Mouse (Mus musculus): ENCODE measurements around the gene Dact2. TPM values are rescaled to one million over a fixed set of nuclear protein-coding genes. Genes with fewer than 3 reads are reported as not detected.

Gene Dact2
- polyA plus RNA-seq, 1 experiment from 2014 or later: 2.0 TPM

GRCm38 (mm10) chr17:14221893-14222615 is 17.9 kb upstream of the Dact2 start:
- H3K9me3 ChIP-seq (replicated peaks; ENCODE audit: control insufficient read depth, low read length, poor library complexity, severe bottlenecking): no peaks in the 10 kb centered on the region
- peak; percentile 33; the same call in 1 of the 2 replicates for ATAC-seq
- H3K27me3 ChIP-seq (ENCODE audit: control insufficient read depth, insufficient read depth, low read depth, low read length): no peaks in the 10 kb centered on the region
- H3K4me2 ChIP-seq (ENCODE audit: low read length): no peak overlapping the region
- H3K4me1 ChIP-seq (ENCODE audit: control insufficient read depth, insufficient read depth, low read length): no peaks in the 10 kb centered on the region
- H3K27ac ChIP-seq (ENCODE audit: low read length): no peak overlapping the region
- no peak overlapping the region for H3K4me3 ChIP-seq (ENCODE audit: low read depth, low read length)
- no peak overlapping the region for H3K9ac ChIP-seq (ENCODE audit: low read depth, low read length)
- H3K36me3 ChIP-seq (ENCODE audit: control insufficient read depth, insufficient read depth, low read length): no peaks in the 10 kb centered on the region
- 24% methylated on average over 10 of the region's 11 CpGs for WGBS

- H3K4me1 ChIP-seq (ENCODE audit: control insufficient read depth, insufficient read depth, low read length): no peaks in the 10 kb centered on the region
- no peaks in the 10 kb centered on the region for H3K36me3 ChIP-seq (ENCODE audit: control insufficient read depth, insufficient read depth, low read length)
- H3K4me3 ChIP-seq (ENCODE audit: low read depth, low read length): no peak overlapping the region
- no peak for ATAC-seq
- no peaks in the 10 kb centered on the region for H3K27me3 ChIP-seq (ENCODE audit: control insufficient read depth, insufficient read depth, low read depth, low read length)
- no peak overlapping the region for H3K4me2 ChIP-seq (ENCODE audit: low read length)
- no peaks in the 10 kb centered on the region for H3K9me3 ChIP-seq (replicated peaks; ENCODE audit: control insufficient read depth, low read length, poor library complexity, severe bottlenecking)
- no peak overlapping the region for H3K9ac ChIP-seq (ENCODE audit: low read depth, low read length)
- no peak overlapping the region for H3K27ac ChIP-seq (ENCODE audit: low read length)
- WGBS: 65% methylated on average over 7 of the region's 7 CpGs
These were observed 16.6 kb upstream of the Dact2 start for GRCm38 (mm10) chr17:14220606-14221202.

DNA sequence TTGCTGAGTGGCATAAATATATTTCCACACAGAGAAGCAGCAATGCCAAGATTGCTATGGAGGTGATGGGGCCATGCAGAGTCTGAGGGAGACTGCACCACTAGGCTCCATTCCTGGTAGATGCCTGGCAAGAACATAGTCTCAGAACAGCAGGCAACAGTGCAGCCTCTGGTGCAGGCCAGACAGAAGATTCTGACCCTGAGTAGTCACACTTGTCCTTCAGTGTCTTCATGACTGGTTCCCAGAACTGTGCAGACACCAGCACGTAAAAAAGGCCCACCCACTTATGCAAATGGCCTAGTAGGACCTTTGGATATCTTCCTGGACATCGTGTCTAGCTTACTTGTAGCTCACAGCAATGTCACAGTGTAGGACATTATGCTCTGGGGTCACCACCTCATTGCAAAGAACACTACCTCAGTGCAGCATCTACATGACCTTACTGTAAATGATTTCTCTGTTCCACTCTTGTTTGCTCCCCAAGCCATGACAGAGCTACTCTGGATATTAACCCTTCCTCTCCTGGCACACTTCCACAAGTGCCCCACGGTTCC is 9.9 kb upstream of the Dact2 start:
- no peak overlapping the region for H3K4me3 ChIP-seq (ENCODE audit: low read depth, low read length)
- no peaks in the 10 kb centered on the region for H3K4me1 ChIP-seq (ENCODE audit: control insufficient read depth, insufficient read depth, low read length)
- no peak overlapping the region for H3K4me2 ChIP-seq (ENCODE audit: low read length)
- no peak overlapping the region for H3K9ac ChIP-seq (ENCODE audit: low read depth, low read length)
- H3K27ac ChIP-seq (ENCODE audit: low read length): no peak overlapping the region
- ATAC-seq: no peak
- 69% methylated on average over 3 of the region's 3 CpGs for WGBS
- H3K27me3 ChIP-seq (ENCODE audit: control insufficient read depth, insufficient read depth, low read depth, low read length): no peaks in the 10 kb centered on the region
- no peaks in the 10 kb centered on the region for H3K36me3 ChIP-seq (ENCODE audit: control insufficient read depth, insufficient read depth, low read length)
- H3K9me3 ChIP-seq (replicated peaks; ENCODE audit: control insufficient read depth, low read length, poor library complexity, severe bottlenecking): no peaks in the 10 kb centered on the region

- Histone ChIP-seq H3K4me1 (ENCODE audit: control insufficient read depth, insufficient read depth, low read length) (no peaks in the 10 kb centered on the region), H3K27ac (ENCODE audit: low read length) (no peak overlapping the region), H3K9me3 (replicated peaks; ENCODE audit: control insufficient read depth, low read length, poor library complexity, severe bottlenecking) (no peaks in the 10 kb centered on the region), H3K9ac (ENCODE audit: low read depth, low read length) (no peak overlapping the region), H3K36me3 (ENCODE audit: control insufficient read depth, insufficient read depth, low read length) (no peaks in the 10 kb centered on the region), H3K4me2 (ENCODE audit: low read length) (no peak overlapping the region), H3K4me3 (ENCODE audit: low read depth, low read length) (no peak overlapping the region), H3K27me3 (ENCODE audit: control insufficient read depth, insufficient read depth, low read depth, low read length) (no peaks in the 10 kb centered on the region)
- no peak for ATAC-seq
- WGBS: 66% methylated on average over 7 of the region's 7 CpGs
These were observed 8.7 kb upstream of the Dact2 start for GRCm38 (mm10) chr17:14212796-14213195.

DNA sequence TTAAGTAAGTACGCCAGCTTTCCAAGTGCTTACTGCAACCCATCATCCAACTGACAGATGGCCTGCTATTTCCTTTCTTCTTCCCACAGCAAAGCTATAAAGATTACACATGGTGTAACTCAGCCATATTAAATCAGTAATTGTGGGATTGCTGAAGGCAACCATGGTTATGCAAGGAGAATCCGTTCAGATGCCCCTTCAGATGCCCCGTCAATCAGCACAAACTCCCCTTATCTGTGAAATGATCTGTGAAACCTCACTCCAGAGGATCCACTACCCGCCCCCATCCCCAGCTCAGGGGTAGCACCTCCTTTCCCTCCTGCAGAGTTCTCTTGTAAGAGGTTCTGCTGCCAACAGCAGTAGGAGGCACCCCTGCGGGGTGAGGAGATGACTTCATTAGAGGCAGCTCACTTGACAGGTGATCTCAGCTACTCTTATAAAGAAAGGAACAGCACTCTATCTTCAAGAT is 3.0 kb upstream of the Dact2 start:
- no peak for ATAC-seq
- Histone ChIP-seq H3K4me3 (ENCODE audit: low read depth, low read length) (no peak overlapping the region), H3K4me2 (ENCODE audit: low read length) (no peak overlapping the region), H3K27me3 (ENCODE audit: control insufficient read depth, insufficient read depth, low read depth, low read length) (peaks cover 13% of the 10 kb centered on the region), H3K27ac (ENCODE audit: low read length) (no peak overlapping the region), H3K4me1 (ENCODE audit: control insufficient read depth, insufficient read depth, low read length) (peaks cover 13% of the 10 kb centered on the region; the same call in 1 of the 2 replicates), H3K9me3 (replicated peaks; ENCODE audit: control insufficient read depth, low read length, poor library complexity, severe bottlenecking) (no peaks in the 10 kb centered on the region), H3K36me3 (ENCODE audit: control insufficient read depth, insufficient read depth, low read length) (no peaks in the 10 kb centered on the region), H3K9ac (ENCODE audit: low read depth, low read length) (no peak overlapping the region)
- WGBS: 23% methylated on average over 5 of the region's 5 CpGs

DNA sequence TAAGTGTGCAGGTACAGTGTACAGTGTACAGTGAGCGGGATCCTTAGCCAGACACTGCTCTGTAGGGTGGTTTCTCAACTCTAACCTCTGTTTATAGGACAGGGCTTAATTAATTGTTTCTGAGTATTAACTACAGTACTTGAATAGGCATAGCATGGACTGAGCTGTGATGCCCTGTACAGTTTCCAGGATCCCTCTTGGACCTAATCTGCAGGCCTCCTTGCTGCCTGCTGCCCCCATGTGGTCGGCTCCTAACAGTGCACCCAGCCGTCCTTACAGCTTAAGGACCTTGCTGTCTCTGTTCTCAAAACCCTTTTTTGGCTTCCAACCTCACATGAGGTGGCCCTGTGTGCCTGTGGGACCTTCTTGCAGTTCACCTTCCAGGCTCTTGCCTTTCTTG is 2.0 kb upstream of the Dact2 start:
- H3K36me3 ChIP-seq (ENCODE audit: control insufficient read depth, insufficient read depth, low read length): no peaks in the 10 kb centered on the region
- no peaks in the 10 kb centered on the region for H3K9me3 ChIP-seq (replicated peaks; ENCODE audit: control insufficient read depth, low read length, poor library complexity, severe bottlenecking)
- 32% methylated on average over 3 of the region's 3 CpGs for WGBS
- ATAC-seq: peak; percentile 15
- H3K4me2 ChIP-seq (ENCODE audit: low read length): no peak overlapping the region
- H3K4me1 ChIP-seq (ENCODE audit: control insufficient read depth, insufficient read depth, low read length): peaks cover 19% of the 10 kb centered on the region; the same call in 1 of the 2 replicates
- no peak overlapping the region for H3K9ac ChIP-seq (ENCODE audit: low read depth, low read length)
- peaks cover 22% of the 10 kb centered on the region for H3K27me3 ChIP-seq (ENCODE audit: control insufficient read depth, insufficient read depth, low read depth, low read length)
- no peak overlapping the region for H3K4me3 ChIP-seq (ENCODE audit: low read depth, low read length)
- H3K27ac ChIP-seq (ENCODE audit: low read length): no peak overlapping the region

- no peak for ATAC-seq
- Histone ChIP-seq H3K4me2 (ENCODE audit: low read length) (no peak overlapping the region), H3K9ac (ENCODE audit: low read depth, low read length) (no peak overlapping the region), H3K4me3 (ENCODE audit: low read depth, low read length) (no peak overlapping the region), H3K4me1 (ENCODE audit: control insufficient read depth, insufficient read depth, low read length) (peaks cover 19% of the 10 kb centered on the region; the same call in 1 of the 2 replicates), H3K36me3 (ENCODE audit: control insufficient read depth, insufficient read depth, low read length) (no peaks in the 10 kb centered on the region), H3K27ac (ENCODE audit: low read length) (no peak overlapping the region), H3K9me3 (replicated peaks; ENCODE audit: control insufficient read depth, low read length, poor library complexity, severe bottlenecking) (no peaks in the 10 kb centered on the region), H3K27me3 (ENCODE audit: control insufficient read depth, insufficient read depth, low read depth, low read length) (peaks cover 23% of the 10 kb centered on the region)
- 80% methylated on average over 3 of the region's 3 CpGs for WGBS
These were observed 1.1 kb upstream of the Dact2 start for GRCm38 (mm10) chr17:14205236-14205635.

DNA sequence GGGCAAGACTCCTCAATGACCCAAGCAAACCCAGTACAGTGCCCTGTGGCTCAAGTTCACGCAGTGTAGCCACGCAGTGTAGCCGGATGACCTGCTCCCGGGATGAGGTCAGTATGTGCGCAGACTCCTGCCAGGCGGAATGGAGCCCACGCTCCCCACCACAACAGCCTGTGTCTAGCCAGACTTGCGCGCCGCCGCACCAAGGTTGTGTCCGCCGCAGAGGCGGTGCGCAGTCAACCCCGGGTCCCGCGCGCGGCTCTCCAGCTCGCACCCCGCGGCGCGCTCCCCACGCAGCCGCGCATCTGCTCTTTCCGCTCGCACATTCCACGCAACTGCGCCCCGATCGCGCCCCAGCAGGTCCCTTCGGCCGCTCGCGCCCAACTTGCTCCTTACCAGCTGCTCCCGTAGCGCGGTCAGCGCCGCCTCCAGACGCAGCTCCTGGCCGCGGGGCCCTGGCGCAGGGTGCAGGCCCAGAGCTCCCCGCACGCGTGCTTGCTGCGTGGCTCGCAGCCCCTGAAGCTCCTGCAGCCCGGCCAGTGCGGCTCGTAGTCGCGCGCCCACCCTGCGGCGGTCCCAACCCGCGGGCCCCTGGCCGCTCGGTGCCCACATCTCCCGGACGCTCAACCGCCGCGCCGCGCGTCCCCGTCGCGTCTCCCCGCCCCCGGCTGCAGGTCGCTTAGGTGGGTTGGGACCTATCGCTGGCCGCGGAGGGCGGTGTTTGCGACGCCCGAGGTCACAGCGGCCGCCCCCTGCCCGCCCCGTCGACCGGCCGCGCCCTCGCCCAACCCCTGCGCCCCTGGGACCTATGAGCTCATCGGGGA is 773 bp downstream of the Dact2 start:
- Histone ChIP-seq H3K9me3 (replicated peaks; ENCODE audit: control insufficient read depth, low read length, poor library complexity, severe bottlenecking) (no peaks in the 10 kb centered on the region), H3K9ac (ENCODE audit: low read depth, low read length) (peak overlapping the region; percentile 81), H3K27me3 (ENCODE audit: control insufficient read depth, insufficient read depth, low read depth, low read length) (peaks cover 23% of the 10 kb centered on the region), H3K4me1 (ENCODE audit: control insufficient read depth, insufficient read depth, low read length) (peaks cover 19% of the 10 kb centered on the region; the same call in 1 of the 2 replicates), H3K4me2 (ENCODE audit: low read length) (peak overlapping the region; percentile 80), H3K36me3 (ENCODE audit: control insufficient read depth, insufficient read depth, low read length) (no peaks in the 10 kb centered on the region), H3K4me3 (ENCODE audit: low read depth, low read length) (peak overlapping the region; percentile 82), H3K27ac (ENCODE audit: low read length) (peak overlapping the region; percentile 51)
- peak; percentile 80 for ATAC-seq
- WGBS: under 1% methylated on average over 90 of the region's 97 CpGs
